Mouse (Mus musculus): ENCODE results near the gene Pou3f3. TPM values are rescaled to one million over a fixed set of nuclear protein-coding genes. Genes with fewer than 3 reads are reported as not detected.

The Pou3f3 gene
- polyA plus RNA-seq, 1 experiment from 2014 or later: 0.03 TPM

- Histone ChIP-seq H3K4me2 (no peak overlapping the region), H3K9me3 (no peaks in the 10 kb centered on the region), H3K4me1 (no peaks in the 10 kb centered on the region; the same call in 1 of the 2 replicates), H3K9ac (no peak overlapping the region), H3K4me3 (no peak overlapping the region), H3K27ac (replicated peaks) (no peak overlapping the region), H3K36me3 (no peaks in the 10 kb centered on the region), H3K27me3 (replicated peaks) (peaks cover 95% of the 10 kb centered on the region)
- WGBS: 3% methylated on average over 26 of the region's 26 CpGs
- no peak for ATAC-seq (ENCODE audit: extremely low read depth, insufficient number of reproducible peaks, low FRiP score, low TSS enrichment)
Measured at GRCm38 (mm10) chr1:42703851-42704613, 8.5 kb downstream of the Pou3f3 start.

DNA sequence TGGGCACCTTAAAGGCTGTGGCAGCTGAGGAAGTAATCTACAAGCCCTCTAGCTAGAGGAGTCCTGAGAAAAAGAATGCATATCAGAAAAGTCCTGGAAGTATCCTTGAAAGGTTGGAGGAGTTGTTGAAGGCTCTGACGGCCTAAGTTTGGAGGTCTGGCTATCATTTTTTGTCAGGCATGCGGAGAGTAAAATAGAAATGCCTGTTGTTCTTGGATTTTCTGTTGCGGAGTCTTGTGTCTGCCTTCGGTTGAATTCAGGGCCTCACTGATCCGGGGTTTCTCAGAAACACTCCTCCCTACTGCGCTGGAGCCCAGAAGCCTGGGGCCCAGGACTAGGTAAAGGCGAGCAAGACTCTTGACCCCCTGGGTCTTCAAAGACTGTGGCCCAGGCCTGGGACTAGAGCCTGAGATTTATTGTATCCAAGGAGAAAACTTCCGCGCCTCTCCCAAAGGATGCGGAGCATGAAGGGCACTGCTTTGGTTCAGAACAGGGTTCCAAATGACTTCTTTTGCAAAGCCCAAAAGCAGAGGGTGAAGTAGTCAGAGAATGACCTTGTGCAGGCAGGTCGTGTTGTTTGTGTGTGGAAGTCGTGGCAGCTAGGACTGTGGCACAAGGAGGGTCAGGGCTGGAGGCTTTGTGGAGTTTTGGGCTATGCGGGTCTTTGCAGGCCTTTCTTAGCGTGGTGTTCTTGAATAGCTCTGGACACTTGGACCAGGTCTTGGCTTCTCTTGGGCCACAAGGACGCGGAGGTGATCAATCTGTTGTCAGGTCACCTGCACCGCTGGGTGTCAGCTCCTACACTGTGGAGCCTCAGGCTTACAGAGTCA is 9.6 kb downstream of the Pou3f3 start:
- H3K9ac ChIP-seq: no peak overlapping the region
- H3K27me3 ChIP-seq (replicated peaks): peaks cover 98% of the 10 kb centered on the region
- H3K9me3 ChIP-seq: no peaks in the 10 kb centered on the region
- 9% methylated on average over 17 of the region's 17 CpGs for WGBS
- no peak overlapping the region for H3K27ac ChIP-seq (replicated peaks)
- H3K4me3 ChIP-seq: no peak overlapping the region
- H3K4me1 ChIP-seq: no peaks in the 10 kb centered on the region
- no peaks in the 10 kb centered on the region for H3K36me3 ChIP-seq
- no peak overlapping the region for H3K4me2 ChIP-seq
- no peak for ATAC-seq (ENCODE audit: extremely low read depth, insufficient number of reproducible peaks, low FRiP score, low TSS enrichment)

- no peaks in the 10 kb centered on the region for H3K9me3 ChIP-seq
- WGBS: 3% methylated on average over 8 of the region's 8 CpGs
- H3K36me3 ChIP-seq: no peaks in the 10 kb centered on the region
- H3K9ac ChIP-seq: no peak overlapping the region
- ATAC-seq (ENCODE audit: extremely low read depth, insufficient number of reproducible peaks, low FRiP score, low TSS enrichment): no peak
- H3K27ac ChIP-seq (replicated peaks): no peak overlapping the region
- no peaks in the 10 kb centered on the region for H3K4me1 ChIP-seq
- no peak overlapping the region for H3K4me3 ChIP-seq
- H3K4me2 ChIP-seq: no peak overlapping the region
- peaks cover 98% of the 10 kb centered on the region for H3K27me3 ChIP-seq (replicated peaks)
Measured at GRCm38 (mm10) chr1:42705811-42706160, 10.2 kb downstream of the Pou3f3 start.

- Histone ChIP-seq H3K4me1 (no peaks in the 10 kb centered on the region), H3K4me3 (no peak overlapping the region), H3K36me3 (no peaks in the 10 kb centered on the region), H3K27me3 (replicated peaks) (peaks cover 98% of the 10 kb centered on the region), H3K4me2 (no peak overlapping the region), H3K27ac (replicated peaks) (no peak overlapping the region), H3K9me3 (no peaks in the 10 kb centered on the region), H3K9ac (no peak overlapping the region)
- 4% methylated on average over 5 of the region's 5 CpGs for WGBS
- ATAC-seq (ENCODE audit: extremely low read depth, insufficient number of reproducible peaks, low FRiP score, low TSS enrichment): no peak
Measured at GRCm38 (mm10) chr1:42707196-42707595, 11.6 kb downstream of the Pou3f3 start.

DNA sequence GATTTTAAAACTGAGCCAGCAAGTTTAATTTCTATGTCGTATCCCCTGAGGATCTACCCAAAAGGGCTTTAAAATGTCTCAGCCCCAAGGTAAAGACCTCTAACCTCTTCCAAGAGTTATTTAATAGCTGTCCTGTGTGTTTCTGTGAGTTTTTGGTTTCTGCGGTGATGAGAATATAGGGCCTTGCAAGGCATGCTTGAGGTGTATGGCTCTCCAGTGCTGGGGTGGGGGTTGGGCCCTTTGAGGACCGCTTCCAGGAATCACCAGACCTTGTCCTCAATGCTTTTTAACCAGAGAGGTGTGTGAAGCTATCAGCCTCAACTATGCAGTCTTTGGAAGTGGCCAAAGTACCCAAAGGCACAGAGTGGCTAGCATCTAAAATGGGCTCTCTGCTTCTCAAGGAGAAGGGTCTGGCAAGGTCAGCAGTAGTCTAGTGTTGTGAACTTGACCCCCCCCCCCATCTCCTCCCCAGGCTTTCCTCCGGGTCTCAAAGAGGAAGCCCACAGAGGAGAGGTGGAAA is 12.1 kb downstream of the Pou3f3 start:
- no peak overlapping the region for H3K4me2 ChIP-seq
- no peak overlapping the region for H3K4me3 ChIP-seq
- ATAC-seq (ENCODE audit: extremely low read depth, insufficient number of reproducible peaks, low FRiP score, low TSS enrichment): no peak
- H3K9ac ChIP-seq: no peak overlapping the region
- WGBS: 10% methylated on average over 4 of the region's 4 CpGs
- no peaks in the 10 kb centered on the region for H3K36me3 ChIP-seq
- no peaks in the 10 kb centered on the region for H3K4me1 ChIP-seq
- no peaks in the 10 kb centered on the region for H3K9me3 ChIP-seq
- peaks cover 98% of the 10 kb centered on the region for H3K27me3 ChIP-seq (replicated peaks)
- H3K27ac ChIP-seq (replicated peaks): no peak overlapping the region

GRCm38 (mm10) chr1:42709024-42709423 is 13.5 kb downstream of the Pou3f3 start:
- H3K9me3 ChIP-seq: no peaks in the 10 kb centered on the region
- no peaks in the 10 kb centered on the region for H3K36me3 ChIP-seq
- H3K27ac ChIP-seq (replicated peaks): no peak overlapping the region
- no peak overlapping the region for H3K9ac ChIP-seq
- H3K27me3 ChIP-seq (replicated peaks): peaks cover 100% of the 10 kb centered on the region
- ATAC-seq (ENCODE audit: extremely low read depth, insufficient number of reproducible peaks, low FRiP score, low TSS enrichment): no peak
- peaks cover 6% of the 10 kb centered on the region for H3K4me1 ChIP-seq
- 20% methylated on average over 1 of the region's 1 CpGs for WGBS
- no peak overlapping the region for H3K4me2 ChIP-seq
- H3K4me3 ChIP-seq: no peak overlapping the region

DNA sequence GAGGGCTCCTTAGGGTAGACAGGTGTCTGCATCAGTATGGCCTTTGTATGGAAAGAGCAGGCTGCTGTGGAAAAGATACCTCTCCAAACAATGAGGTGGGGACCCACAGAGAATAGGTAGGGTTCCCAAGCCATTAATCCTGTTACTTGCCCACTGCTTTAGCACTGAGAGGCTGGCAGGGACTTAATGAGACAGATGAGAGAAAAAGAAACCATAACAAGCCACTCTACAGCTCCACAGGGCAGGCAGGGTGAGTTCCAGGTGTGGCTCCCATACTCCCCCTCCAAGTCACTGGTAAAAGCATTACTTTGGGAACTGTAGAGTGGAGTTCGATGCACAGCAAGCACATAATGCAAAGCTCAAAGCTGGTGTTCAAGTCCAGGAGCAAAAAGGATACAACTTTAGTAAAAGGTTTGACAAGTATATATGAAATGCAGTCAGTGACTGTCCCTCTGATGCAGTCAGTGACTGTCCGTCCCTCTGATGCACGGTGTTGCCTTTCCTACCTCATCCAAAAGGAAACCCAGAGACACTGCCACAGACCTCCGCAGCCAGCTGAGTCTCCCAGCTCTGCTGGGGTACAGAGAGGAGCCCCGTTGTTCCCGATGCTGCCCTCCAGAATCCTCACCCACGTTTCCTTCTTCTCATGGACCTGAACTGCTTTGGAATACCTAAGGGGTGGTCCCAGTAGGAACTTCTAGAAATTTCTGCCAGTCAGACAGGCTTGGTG is 14.0 kb downstream of the Pou3f3 start:
- H3K36me3 ChIP-seq: no peaks in the 10 kb centered on the region
- H3K27ac ChIP-seq (replicated peaks): no peak overlapping the region
- no peaks in the 10 kb centered on the region for H3K9me3 ChIP-seq
- no peak overlapping the region for H3K9ac ChIP-seq
- ATAC-seq (ENCODE audit: extremely low read depth, insufficient number of reproducible peaks, low FRiP score, low TSS enrichment): no peak
- peaks cover 98% of the 10 kb centered on the region for H3K27me3 ChIP-seq (replicated peaks)
- no peak overlapping the region for H3K4me3 ChIP-seq
- H3K4me1 ChIP-seq: peaks cover 9% of the 10 kb centered on the region
- H3K4me2 ChIP-seq: no peak overlapping the region
- 10% methylated on average over 7 of the region's 7 CpGs for WGBS

DNA sequence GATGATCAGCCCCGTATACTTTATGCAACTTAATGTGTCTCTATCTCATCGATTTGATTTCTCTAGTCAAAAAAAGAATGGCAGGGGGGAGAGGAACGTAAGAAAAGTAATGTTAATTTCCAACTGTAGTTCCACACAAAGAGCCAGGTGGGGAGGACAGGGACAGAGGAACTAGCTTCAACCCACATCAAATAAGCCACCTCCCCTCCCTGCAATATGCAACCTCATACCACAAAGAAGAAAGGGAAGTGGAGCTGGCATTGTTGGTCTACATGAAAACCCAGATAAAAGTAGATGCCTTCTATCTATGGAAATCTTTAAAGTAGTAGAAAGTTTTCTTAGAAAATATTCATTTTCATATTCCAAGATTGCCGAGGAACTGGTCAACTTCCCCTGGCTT is 14.7 kb downstream of the Pou3f3 start:
- no peaks in the 10 kb centered on the region for H3K36me3 ChIP-seq
- no peak overlapping the region for H3K4me3 ChIP-seq
- H3K9ac ChIP-seq: no peak overlapping the region
- H3K4me1 ChIP-seq: peaks cover 9% of the 10 kb centered on the region
- H3K27me3 ChIP-seq (replicated peaks): peaks cover 98% of the 10 kb centered on the region
- H3K27ac ChIP-seq (replicated peaks): no peak overlapping the region
- H3K9me3 ChIP-seq: no peaks in the 10 kb centered on the region
- no peak overlapping the region for H3K4me2 ChIP-seq
- WGBS: 18% methylated on average over 4 of the region's 4 CpGs
- no peak for ATAC-seq (ENCODE audit: extremely low read depth, insufficient number of reproducible peaks, low FRiP score, low TSS enrichment)

GRCm38 (mm10) chr1:42710995-42711394 is 15.4 kb downstream of the Pou3f3 start:
- Histone ChIP-seq H3K4me2 (no peak overlapping the region), H3K36me3 (no peaks in the 10 kb centered on the region), H3K4me3 (no peak overlapping the region), H3K27me3 (replicated peaks) (peaks cover 98% of the 10 kb centered on the region), H3K9ac (no peak overlapping the region), H3K4me1 (peaks cover 9% of the 10 kb centered on the region), H3K9me3 (no peaks in the 10 kb centered on the region), H3K27ac (replicated peaks) (no peak overlapping the region)
- no peak for ATAC-seq (ENCODE audit: extremely low read depth, insufficient number of reproducible peaks, low FRiP score, low TSS enrichment)
- 4% methylated on average over 2 of the region's 2 CpGs for WGBS

DNA sequence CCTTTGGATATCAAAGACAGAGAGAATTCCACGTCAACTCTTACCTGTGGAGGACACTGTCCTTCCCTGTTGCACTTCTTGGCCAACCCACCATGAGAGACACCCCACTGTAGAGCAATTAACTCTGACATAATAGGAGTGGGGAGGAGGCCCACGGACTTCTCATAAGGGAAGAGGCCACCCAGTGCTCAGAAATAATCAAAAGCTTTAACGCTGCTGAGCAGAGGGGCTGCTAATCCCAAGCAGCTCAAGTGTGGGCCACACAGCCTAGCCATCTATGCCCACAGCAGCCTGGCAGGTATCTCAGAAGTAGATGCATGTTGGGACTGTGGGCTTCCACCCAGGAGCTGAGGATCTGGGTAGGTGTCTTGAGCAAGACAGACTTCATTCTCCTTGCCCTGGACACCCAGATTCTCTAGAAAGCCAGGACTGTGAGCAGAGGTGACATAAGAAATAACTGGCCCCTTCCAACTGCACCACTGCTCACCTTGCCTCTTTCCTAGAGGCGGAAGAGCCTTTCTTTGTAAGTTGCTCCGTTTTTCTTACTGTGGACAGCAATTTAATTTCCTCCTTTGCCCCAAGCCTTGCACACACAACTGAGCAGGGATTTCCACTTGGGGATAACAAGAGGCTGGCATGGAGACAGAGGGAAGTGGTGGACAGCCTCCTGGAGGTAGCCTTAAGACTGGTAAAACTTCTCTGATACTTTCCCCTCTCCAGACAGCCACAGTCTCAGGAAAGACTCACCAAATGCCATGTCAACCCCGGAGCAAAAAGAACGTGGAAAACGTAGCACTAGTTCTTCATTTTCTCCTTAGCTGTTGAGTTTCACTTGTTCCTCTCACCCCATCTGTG is 16.1 kb downstream of the Pou3f3 start:
- Histone ChIP-seq H3K4me3 (no peak overlapping the region), H3K27me3 (replicated peaks) (peaks cover 98% of the 10 kb centered on the region)
- WGBS: 8% methylated on average over 8 of the region's 8 CpGs

More for the DNA sequence above, 16.1 kb downstream of the Pou3f3 start:
- ATAC-seq (ENCODE audit: extremely low read depth, insufficient number of reproducible peaks, low FRiP score, low TSS enrichment): no peak
- Histone ChIP-seq H3K9me3 (no peaks in the 10 kb centered on the region), H3K4me1 (peaks cover 9% of the 10 kb centered on the region), H3K9ac (no peak overlapping the region), H3K27ac (replicated peaks) (no peak overlapping the region), H3K36me3 (no peaks in the 10 kb centered on the region), H3K4me2 (no peak overlapping the region)
